Mouse (Mus musculus): ENCODE results near the gene Mphosph9.

- TF ChIP-seq CTCF (IDR thresholded peaks at IDR 0.05; ENCODE audit: low read depth, low read length): no peak
- no peak for TF ChIP-seq EP300 (IDR thresholded peaks at IDR 0.05; ENCODE audit: insufficient read depth, low read depth, low read length)
Measured at GRCm38 (mm10) chr5:124215647-124216046, 112.1 kb downstream of the Mphosph9 start.

All from ES-Bruce4 (cell line).